Mouse (Mus musculus): ENCODE measurements at regions not wholly inside any gene's neighbourhood (a gene's known extent, or its start where the extent isn't known, plus 50 kb on each side); places are given as distances from the start of the nearest gene placed in this dataset.

- Histone ChIP-seq H3K27me3 (replicated peaks; ENCODE audit: control insufficient read depth, insufficient read depth, low read length) (no peaks in the 10 kb centered on the region), H3K36me3 (ENCODE audit: control insufficient read depth, insufficient read depth, low read length) (no peaks in the 10 kb centered on the region), H3K4me1 (ENCODE audit: control insufficient read depth, insufficient read depth, low read length) (no peaks in the 10 kb centered on the region), H3K27ac (ENCODE audit: insufficient read depth, low read depth, low read length) (no peak overlapping the region), H3K4me3 (ENCODE audit: insufficient read depth, low read depth, low read length) (no peak overlapping the region)
- WGBS = 81% methylated on average over 10 of the region's 10 CpGs
- no peak for DNase-seq
- TF ChIP-seq POLR2A (IDR thresholded peaks at IDR 0.05; ENCODE audit: low read depth, low read length) (no peak), CTCF (conservative IDR thresholded peaks at IDR 0.05; ENCODE audit: insufficient read depth, insufficient read length, low read depth, low read length) (no peak)
Measured at GRCm38 (mm10) chr7:36023015-36023414, 220.2 kb upstream of the Zfp507 start.

GRCm38 (mm10) chr7:36022489-36022888, 219.7 kb upstream of the Zfp507 start:
- WGBS = 64% methylated on average over 6 of the region's 6 CpGs
- H3K4me1 ChIP-seq (ENCODE audit: control insufficient read depth, insufficient read depth, low read length) = no peaks in the 10 kb centered on the region

GRCm38 (mm10) chr7:36016926-36017753, 214.3 kb upstream of the Zfp507 start:
- TF ChIP-seq POLR2A (IDR thresholded peaks at IDR 0.05; ENCODE audit: low read depth, low read length) (no peak), CTCF (conservative IDR thresholded peaks at IDR 0.05; ENCODE audit: insufficient read depth, insufficient read length, low read depth, low read length) (no peak)
- no peak overlapping the region for H3K27ac ChIP-seq (ENCODE audit: insufficient read depth, low read depth, low read length)
- H3K27me3 ChIP-seq (replicated peaks; ENCODE audit: control insufficient read depth, insufficient read depth, low read length) = no peaks in the 10 kb centered on the region
- no peaks in the 10 kb centered on the region for H3K36me3 ChIP-seq (ENCODE audit: control insufficient read depth, insufficient read depth, low read length)
- H3K4me1 ChIP-seq (ENCODE audit: control insufficient read depth, insufficient read depth, low read length) = no peaks in the 10 kb centered on the region
- H3K4me3 ChIP-seq (ENCODE audit: insufficient read depth, low read depth, low read length) = no peak overlapping the region
- no peak for DNase-seq
- 16% methylated on average over 19 of the region's 19 CpGs for WGBS

More at GRCm38 (mm10) chr7:36022489-36022888, 219.7 kb upstream of the Zfp507 start:
- H3K4me3 ChIP-seq (ENCODE audit: insufficient read depth, low read depth, low read length) = no peak overlapping the region
- DNase-seq = no peak
- no peaks in the 10 kb centered on the region for H3K27me3 ChIP-seq (replicated peaks; ENCODE audit: control insufficient read depth, insufficient read depth, low read length)
- TF ChIP-seq CTCF (conservative IDR thresholded peaks at IDR 0.05; ENCODE audit: insufficient read depth, insufficient read length, low read depth, low read length) = no peak
- no peak for TF ChIP-seq POLR2A (IDR thresholded peaks at IDR 0.05; ENCODE audit: low read depth, low read length)
- H3K36me3 ChIP-seq (ENCODE audit: control insufficient read depth, insufficient read depth, low read length) = no peaks in the 10 kb centered on the region
- no peak overlapping the region for H3K27ac ChIP-seq (ENCODE audit: insufficient read depth, low read depth, low read length)

- no peaks in the 10 kb centered on the region for H3K27me3 ChIP-seq (replicated peaks; ENCODE audit: control insufficient read depth, insufficient read depth, low read length)
- TF ChIP-seq POLR2A (IDR thresholded peaks at IDR 0.05; ENCODE audit: low read depth, low read length) (no peak), CTCF (conservative IDR thresholded peaks at IDR 0.05; ENCODE audit: insufficient read depth, insufficient read length, low read depth, low read length) (no peak)
- 84% methylated on average over 5 of the region's 5 CpGs for WGBS
- no peak for DNase-seq
- H3K4me3 ChIP-seq (ENCODE audit: insufficient read depth, low read depth, low read length) = no peak overlapping the region
- no peaks in the 10 kb centered on the region for H3K36me3 ChIP-seq (ENCODE audit: control insufficient read depth, insufficient read depth, low read length)
- H3K27ac ChIP-seq (ENCODE audit: insufficient read depth, low read depth, low read length) = no peak overlapping the region
- H3K4me1 ChIP-seq (ENCODE audit: control insufficient read depth, insufficient read depth, low read length) = no peaks in the 10 kb centered on the region
Measured at GRCm38 (mm10) chr7:35996609-35997008, 193.8 kb upstream of the Zfp507 start.

DNA sequence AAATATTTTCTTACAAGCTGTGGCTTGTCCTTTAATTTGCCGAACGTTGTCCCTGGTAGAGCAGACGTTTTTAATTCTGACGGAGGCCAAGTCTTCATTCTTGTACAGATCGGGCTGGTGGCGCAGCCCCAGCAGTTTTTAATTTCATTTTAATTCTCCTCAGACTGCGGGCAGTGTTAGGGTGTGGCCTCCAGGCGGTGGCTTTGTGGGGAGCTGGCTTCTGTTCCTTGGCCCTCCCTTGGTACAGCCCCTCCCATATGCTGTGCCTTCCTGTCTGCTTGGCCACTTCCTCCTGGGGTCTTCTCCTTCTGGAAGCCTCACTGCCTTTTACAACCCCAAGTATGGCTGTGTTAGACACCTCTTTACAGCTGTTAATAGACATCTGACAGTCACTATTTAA, 189.7 kb upstream of the Zfp507 start:
- Histone ChIP-seq H3K36me3 (ENCODE audit: control insufficient read depth, insufficient read depth, low read length) (no peaks in the 10 kb centered on the region), H3K27me3 (replicated peaks; ENCODE audit: control insufficient read depth, insufficient read depth, low read length) (no peaks in the 10 kb centered on the region), H3K4me1 (ENCODE audit: control insufficient read depth, insufficient read depth, low read length) (no peaks in the 10 kb centered on the region), H3K27ac (ENCODE audit: insufficient read depth, low read depth, low read length) (no peak overlapping the region), H3K4me3 (ENCODE audit: insufficient read depth, low read depth, low read length) (no peak overlapping the region)
- DNase-seq = no peak
- TF ChIP-seq CTCF (conservative IDR thresholded peaks at IDR 0.05; ENCODE audit: insufficient read depth, insufficient read length, low read depth, low read length) (no peak), POLR2A (IDR thresholded peaks at IDR 0.05; ENCODE audit: low read depth, low read length) (no peak)
- 60% methylated on average over 8 of the region's 8 CpGs for WGBS

- Histone ChIP-seq H3K4me3 (ENCODE audit: insufficient read depth, low read depth, low read length) (no peak overlapping the region), H3K27me3 (replicated peaks; ENCODE audit: control insufficient read depth, insufficient read depth, low read length) (no peaks in the 10 kb centered on the region), H3K36me3 (ENCODE audit: control insufficient read depth, insufficient read depth, low read length) (no peaks in the 10 kb centered on the region), H3K27ac (ENCODE audit: insufficient read depth, low read depth, low read length) (no peak overlapping the region), H3K4me1 (ENCODE audit: control insufficient read depth, insufficient read depth, low read length) (no peaks in the 10 kb centered on the region)
- no peak for DNase-seq
- WGBS = 85% methylated on average over 5 of the region's 5 CpGs
- TF ChIP-seq CTCF (conservative IDR thresholded peaks at IDR 0.05; ENCODE audit: insufficient read depth, insufficient read length, low read depth, low read length) (no peak), POLR2A (IDR thresholded peaks at IDR 0.05; ENCODE audit: low read depth, low read length) (no peak)
Measured at GRCm38 (mm10) chr7:35991141-35991540, 188.3 kb upstream of the Zfp507 start.

DNA sequence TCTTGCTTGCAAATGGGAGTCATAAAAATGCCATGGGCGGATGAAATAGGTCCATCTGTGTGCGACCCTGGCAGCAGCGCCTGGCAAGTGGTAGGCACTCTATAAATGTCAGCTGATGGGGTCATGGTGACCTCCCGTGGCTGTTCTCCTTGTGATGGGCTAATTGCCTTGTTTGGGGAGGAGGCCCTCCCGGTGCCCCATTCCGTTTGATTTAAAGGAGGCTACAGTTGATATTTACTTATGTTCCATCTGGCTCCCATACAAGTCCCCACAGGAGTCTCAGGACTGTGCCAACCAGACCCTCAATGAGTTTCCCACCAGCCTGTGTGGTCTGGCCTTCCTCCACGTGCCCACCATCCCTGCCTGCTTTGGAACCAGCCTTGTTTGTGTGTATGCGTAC, 186.7 kb upstream of the Zfp507 start:
- Histone ChIP-seq H3K27ac (ENCODE audit: insufficient read depth, low read depth, low read length) (no peak overlapping the region), H3K27me3 (replicated peaks; ENCODE audit: control insufficient read depth, insufficient read depth, low read length) (no peaks in the 10 kb centered on the region), H3K4me3 (ENCODE audit: insufficient read depth, low read depth, low read length) (no peak overlapping the region), H3K4me1 (ENCODE audit: control insufficient read depth, insufficient read depth, low read length) (no peaks in the 10 kb centered on the region), H3K36me3 (ENCODE audit: control insufficient read depth, insufficient read depth, low read length) (no peaks in the 10 kb centered on the region)
- no peak for DNase-seq
- 44% methylated on average over 8 of the region's 8 CpGs for WGBS
- no peak for TF ChIP-seq CTCF (conservative IDR thresholded peaks at IDR 0.05; ENCODE audit: insufficient read depth, insufficient read length, low read depth, low read length)
- TF ChIP-seq POLR2A (IDR thresholded peaks at IDR 0.05; ENCODE audit: low read depth, low read length) = no peak
